In genomic region chr17:46603229-46603628, GRCm38 (mm10) we compare ENCODE assay signal across 25 mouse cellular contexts. TPM values are rescaled to one million over a fixed set of nuclear protein-coding genes. Genes with fewer than 3 reads are reported as not detected.
A peak's percentile ranks its signal among the peaks of the same experiment; 100 is the strongest.
DNase-seq lines count a peak whose midpoint lies in the region; ATAC-seq and TF ChIP-seq lines count a peak whose summit lies in the region.
"Had no signal": no experiment of that assay in that cellular context is flagged by ENCODE, and none has a peak within 500 bp of the region (broad histone marks: within the 10 kb centered on the region; RNA-seq: fewer than 3 reads in every experiment).

No protein-coding gene starts in this region.

- peak; percentile 20; the same call in 1 of the 2 replicates for TF ChIP-seq CTCF in lung, embryonic 14.5 days (IDR thresholded peaks at IDR 0.05; ENCODE audit: low read depth)
- no peak for TF ChIP-seq CTCF in lung, adult 2 months (IDR thresholded peaks at IDR 0.05; ENCODE audit: insufficient read depth, low read length)
- TF ChIP-seq CTCF in ES-Bruce4 (IDR thresholded peaks at IDR 0.05; ENCODE audit: low read depth, low read length) = peak; percentile 56

- H3K9me3 ChIP-seq in hindbrain, embryonic 14.5 days (ENCODE audit: control insufficient read depth, low read length) = no peaks in the 10 kb centered on the region
- no peaks in the 10 kb centered on the region for H3K9me3 ChIP-seq in hindbrain, embryonic 11.5 days (ENCODE audit: control insufficient read depth, low read length)
- H3K9me3 ChIP-seq in lung, embryonic 14.5 days (ENCODE audit: low read depth, low read length) = no peaks in the 10 kb centered on the region
- no peaks in the 10 kb centered on the region for H3K9me3 ChIP-seq in ES-Bruce4 (replicated peaks; ENCODE audit: control insufficient read depth, insufficient read depth, low read length, poor library complexity, severe bottlenecking)
- H3K9me3 ChIP-seq in limb, embryonic 15.5 days = no peaks in the 10 kb centered on the region
- H3K9me3 ChIP-seq: forebrain, embryonic 10.5 days; hindbrain, embryonic 15.5 days; neural tube, embryonic 12.5 days had no signal

- no peak overlapping the region for H3K4me3 ChIP-seq in hindbrain, embryonic 14.5 days (replicated peaks; ENCODE audit: low read length)
- no peak overlapping the region for H3K4me3 ChIP-seq in hindbrain, embryonic 11.5 days (ENCODE audit: low read depth, low read length)
- H3K4me3 ChIP-seq in lung, embryonic 14.5 days (ENCODE audit: low read depth, low read length) = no peak overlapping the region
- H3K4me3 ChIP-seq in lung, adult 2 months (replicated peaks; ENCODE audit: extremely low read depth, low read depth, low read length) = no peak overlapping the region
- no peak overlapping the region for H3K4me3 ChIP-seq in ES-Bruce4 (ENCODE audit: low read depth, low read length)
- H3K4me3 ChIP-seq in limb, embryonic 15.5 days = no peak overlapping the region
- H3K4me3 ChIP-seq: forebrain, embryonic 10.5 days; hindbrain, embryonic 15.5 days; left cerebral cortex, adult 2 months; neural tube, embryonic 12.5 days had no signal

- no peak for TF ChIP-seq EP300 in ES-Bruce4 (IDR thresholded peaks at IDR 0.05; ENCODE audit: insufficient read depth, low read depth, low read length)

- no peak overlapping the region for H3K4me2 ChIP-seq in hindbrain, embryonic 14.5 days (replicated peaks)
- no peak overlapping the region for H3K4me2 ChIP-seq in hindbrain, embryonic 11.5 days (replicated peaks; ENCODE audit: low read depth, low read length)
- no peak overlapping the region for H3K4me2 ChIP-seq in lung, embryonic 14.5 days
- H3K4me2 ChIP-seq in limb, embryonic 15.5 days = no peak overlapping the region
- H3K4me2 ChIP-seq: hindbrain, embryonic 15.5 days; neural tube, embryonic 12.5 days had no signal

- ATAC-seq in hindbrain, embryonic 14.5 days (ENCODE audit: low FRiP score) = no peak
- no peak for ATAC-seq in hindbrain, embryonic 11.5 days (ENCODE audit: low FRiP score)
- no peak for ATAC-seq in lung, embryonic 14.5 days (ENCODE audit: insufficient read depth)
- no peak for ATAC-seq in limb, embryonic 15.5 days (ENCODE audit: insufficient number of reproducible peaks, low FRiP score, low TSS enrichment, low read depth)
- no peak for ATAC-seq in granulocyte monocyte progenitor cell, adult 5-6 weeks (replicated peaks; ENCODE audit: poor library complexity, severe bottlenecking)
- ATAC-seq: forebrain, postnatal 0 days had no signal

- WGBS in hindbrain, embryonic 14.5 days = 97% methylated on average over 4 of the region's 4 CpGs
- 97% methylated on average over 4 of the region's 4 CpGs for WGBS in hindbrain, embryonic 11.5 days
- WGBS in lung, embryonic 14.5 days = 96% methylated on average over 4 of the region's 4 CpGs
- 96% methylated on average over 4 of the region's 4 CpGs for WGBS in lung, adult 2 months
- 91% methylated on average over 4 of the region's 4 CpGs for WGBS in limb, embryonic 15.5 days

- DNase-seq in hindbrain, embryonic 14.5 days (ENCODE audit: low spot score) = no peak
- no peak for DNase-seq in hindbrain, embryonic 11.5 days (ENCODE audit: low spot score)
- DNase-seq in lung, embryonic 14.5 days = no peak
- DNase-seq in lung, adult 2 months = no peak
- no peak for DNase-seq in retina, postnatal 1 day
- DNase-seq: adrenal gland, postnatal 10 days; cerebellum, adult 18-20 months; cerebellum, postnatal 14 days; forebrain, postnatal 0 days; gastrocnemius, postnatal 14 days; heart, adult 18-20 months; kidney, adult 9 months; kidney, postnatal 4 days; lung, postnatal 14 days; midbrain, embryonic 14.5 days; right cerebral cortex, adult 18-20 months; thymus, adult 2 months; thymus, postnatal 4 days had no signal

- no peaks in the 10 kb centered on the region for H3K27me3 ChIP-seq in hindbrain, embryonic 14.5 days (ENCODE audit: control insufficient read depth, insufficient read depth, low read length)
- no peaks in the 10 kb centered on the region for H3K27me3 ChIP-seq in hindbrain, embryonic 11.5 days (ENCODE audit: control insufficient read depth, insufficient read depth, low read length)
- no peaks in the 10 kb centered on the region for H3K27me3 ChIP-seq in lung, embryonic 14.5 days (ENCODE audit: insufficient read depth, low read length)
- H3K27me3 ChIP-seq in ES-Bruce4 (ENCODE audit: control insufficient read depth, insufficient read depth, low read length, poor library complexity, severe bottlenecking) = no peaks in the 10 kb centered on the region
- H3K27me3 ChIP-seq in limb, embryonic 15.5 days = no peaks in the 10 kb centered on the region
- H3K27me3 ChIP-seq: hindbrain, embryonic 15.5 days; neural tube, embryonic 12.5 days had no signal

- no peak overlapping the region for H3K9ac ChIP-seq in hindbrain, embryonic 14.5 days
- H3K9ac ChIP-seq in hindbrain, embryonic 11.5 days (ENCODE audit: low read depth, low read length) = no peak overlapping the region
- no peak overlapping the region for H3K9ac ChIP-seq in lung, embryonic 14.5 days
- H3K9ac ChIP-seq in ES-Bruce4 (ENCODE audit: low read depth, poor library complexity, severe bottlenecking) = no peak overlapping the region
- no peak overlapping the region for H3K9ac ChIP-seq in limb, embryonic 15.5 days
- H3K9ac ChIP-seq: forebrain, postnatal 0 days; hindbrain, embryonic 15.5 days; neural tube, embryonic 12.5 days had no signal

- no peak for TF ChIP-seq POLR2A in lung, adult 2 months (IDR thresholded peaks at IDR 0.05; ENCODE audit: borderline replicate concordance, extremely low read depth, low read depth, low read length)
- TF ChIP-seq POLR2A in ES-Bruce4 (IDR thresholded peaks at IDR 0.05; ENCODE audit: insufficient read depth, low read length) = no peak

- no peaks in the 10 kb centered on the region for H3K36me3 ChIP-seq in hindbrain, embryonic 14.5 days (replicated peaks; ENCODE audit: control insufficient read depth, insufficient read depth)
- no peaks in the 10 kb centered on the region for H3K36me3 ChIP-seq in hindbrain, embryonic 11.5 days (ENCODE audit: control insufficient read depth, insufficient read depth, low read length)
- H3K36me3 ChIP-seq in lung, embryonic 14.5 days (ENCODE audit: insufficient read depth) = no peaks in the 10 kb centered on the region
- no peaks in the 10 kb centered on the region for H3K36me3 ChIP-seq in ES-Bruce4 (ENCODE audit: control insufficient read depth, insufficient read depth, low read length, poor library complexity, severe bottlenecking)
- 0 out of 2 replicates have a peak, but pooled peaks cover 3% of the 10 kb centered on the region for H3K36me3 ChIP-seq in limb, embryonic 15.5 days
- H3K36me3 ChIP-seq: hindbrain, embryonic 15.5 days; neural tube, embryonic 12.5 days had no signal

- H3K27ac ChIP-seq in hindbrain, embryonic 14.5 days = 0 out of 2 replicates have a peak overlapping the region, but pooled peaks have one; percentile 5
- no peak overlapping the region for H3K27ac ChIP-seq in hindbrain, embryonic 11.5 days (ENCODE audit: low read depth, low read length)
- no peak overlapping the region for H3K27ac ChIP-seq in lung, embryonic 14.5 days (ENCODE audit: low read depth)
- H3K27ac ChIP-seq in ES-Bruce4 (ENCODE audit: insufficient read depth, low read length) = no peak overlapping the region
- peak overlapping the region; percentile 4 for H3K27ac ChIP-seq in limb, embryonic 15.5 days
- H3K27ac ChIP-seq: hindbrain, embryonic 15.5 days; left cerebral cortex, adult 2 months; neural tube, embryonic 12.5 days had no signal

- 0 out of 2 replicates have a peak, but pooled peaks cover 7% of the 10 kb centered on the region for H3K4me1 ChIP-seq in hindbrain, embryonic 14.5 days (replicated peaks; ENCODE audit: control insufficient read depth, insufficient read depth, low read length)
- peaks cover 8% of the 10 kb centered on the region for H3K4me1 ChIP-seq in hindbrain, embryonic 11.5 days (replicated peaks; ENCODE audit: control insufficient read depth, insufficient read depth, low read length)
- H3K4me1 ChIP-seq in lung, embryonic 14.5 days (ENCODE audit: insufficient read depth) = peaks cover 8% of the 10 kb centered on the region; the same call in 1 of the 2 replicates
- H3K4me1 ChIP-seq in lung, adult 2 months (ENCODE audit: control insufficient read depth, insufficient read depth, low read length) = peaks cover 2% of the 10 kb centered on the region
- peaks cover 5% of the 10 kb centered on the region for H3K4me1 ChIP-seq in ES-Bruce4 (ENCODE audit: control insufficient read depth, insufficient read depth, low read length)
- peaks cover 26% of the 10 kb centered on the region for H3K4me1 ChIP-seq in limb, embryonic 15.5 days

RNA-seq across cellular contexts. Expression of gene Ptk7, which starts 26.1 kb away (rescaled TPM):
- 19.2 and 20.6 TPM in 2 replicates for polyA plus RNA-seq in hindbrain, embryonic 14.5 days (2014; fragmentation: Nextera tagmentation; extraction: Ambion mirVana)
- 16.0 and 21.5 TPM in 2 replicates for polyA plus RNA-seq in hindbrain, embryonic 11.5 days (2014; fragmentation: Nextera tagmentation; extraction: Ambion mirVana)
- polyA plus RNA-seq in lung, embryonic 14.5 days (2014; fragmentation: Nextera tagmentation; extraction: Ambion mirVana) = 79.5 and 99.3 TPM in 2 replicates
- polyA plus RNA-seq in lung, adult 2 months (2012; rRNA removed) = 52.6 and 57.3 TPM in 2 replicates
- polyA plus RNA-seq in ES-Bruce4 (2011; ENCODE audit: insufficient read depth, insufficient read length, low read depth, missing spikeins) = 110 and 113 TPM in 2 replicates
- polyA plus RNA-seq in limb, embryonic 15.5 days (2015; fragmentation: Nextera tagmentation; extraction: Ambion mirVana) = 122 and 123 TPM in 2 replicates
- total RNA-seq in granulocyte monocyte progenitor cell, adult 5-6 weeks (2014; fragmentation: Nextera tagmentation) = 3.6 and 4.3 TPM in 2 replicates
- total RNA-seq in granulocyte monocyte progenitor cell, adult 5-6 weeks (2017) = 3.7 and 3.8 TPM in 2 replicates

RNA-seq across cellular contexts. Expression of gene Klc4, which starts 42.6 kb away (rescaled TPM):
- 26.2 and 30.5 TPM in 2 replicates for polyA plus RNA-seq in hindbrain, embryonic 14.5 days (2014; fragmentation: Nextera tagmentation; extraction: Ambion mirVana)
- 22.7 and 29.8 TPM in 2 replicates for polyA plus RNA-seq in hindbrain, embryonic 11.5 days (2014; fragmentation: Nextera tagmentation; extraction: Ambion mirVana)
- polyA plus RNA-seq in lung, embryonic 14.5 days (2014; fragmentation: Nextera tagmentation; extraction: Ambion mirVana) = 20.2 and 21.4 TPM in 2 replicates
- 22.6 and 24.1 TPM in 2 replicates for polyA plus RNA-seq in lung, adult 2 months (2012; rRNA removed)
- polyA plus RNA-seq in ES-Bruce4 (2011; ENCODE audit: insufficient read depth, insufficient read length, low read depth, missing spikeins) = 10.1 TPM in 2 replicates
- 20.5 and 22.3 TPM in 2 replicates for polyA plus RNA-seq in limb, embryonic 15.5 days (2015; fragmentation: Nextera tagmentation; extraction: Ambion mirVana)
- total RNA-seq in granulocyte monocyte progenitor cell, adult 5-6 weeks (2014; fragmentation: Nextera tagmentation) = 5.6 and 8.5 TPM in 2 replicates
- total RNA-seq in granulocyte monocyte progenitor cell, adult 5-6 weeks (2017) = 7.9 and 11.5 TPM in 2 replicates

RNA-seq across cellular contexts. Expression of gene Mrpl2, which starts 42.8 kb away (rescaled TPM):
- 66.5 and 71.2 TPM in 2 replicates for polyA plus RNA-seq in hindbrain, embryonic 14.5 days (2014; fragmentation: Nextera tagmentation; extraction: Ambion mirVana)
- 94.8 and 95.2 TPM in 2 replicates for polyA plus RNA-seq in hindbrain, embryonic 11.5 days (2014; fragmentation: Nextera tagmentation; extraction: Ambion mirVana)
- polyA plus RNA-seq in lung, embryonic 14.5 days (2014; fragmentation: Nextera tagmentation; extraction: Ambion mirVana) = 113 and 114 TPM in 2 replicates
- 52.1 and 61.5 TPM in 2 replicates for polyA plus RNA-seq in lung, adult 2 months (2012; rRNA removed)
- 65.8 and 70.9 TPM in 2 replicates for polyA plus RNA-seq in ES-Bruce4 (2011; ENCODE audit: insufficient read depth, insufficient read length, low read depth, missing spikeins)
- polyA plus RNA-seq in limb, embryonic 15.5 days (2015; fragmentation: Nextera tagmentation; extraction: Ambion mirVana) = 88.4 and 91.3 TPM in 2 replicates
- total RNA-seq in granulocyte monocyte progenitor cell, adult 5-6 weeks (2014; fragmentation: Nextera tagmentation) = 106 and 113 TPM in 2 replicates
- total RNA-seq in granulocyte monocyte progenitor cell, adult 5-6 weeks (2017) = 103 and 133 TPM in 2 replicates

RNA-seq across cellular contexts. Expression of gene Cul7, which starts 46.9 kb away (rescaled TPM):
- polyA plus RNA-seq in hindbrain, embryonic 14.5 days (2014; fragmentation: Nextera tagmentation; extraction: Ambion mirVana) = 29.7 and 30.2 TPM in 2 replicates
- 25.9 and 30.5 TPM in 2 replicates for polyA plus RNA-seq in hindbrain, embryonic 11.5 days (2014; fragmentation: Nextera tagmentation; extraction: Ambion mirVana)
- polyA plus RNA-seq in lung, embryonic 14.5 days (2014; fragmentation: Nextera tagmentation; extraction: Ambion mirVana) = 36.6 TPM in 2 replicates
- 40.1 and 45.7 TPM in 2 replicates for polyA plus RNA-seq in lung, adult 2 months (2012; rRNA removed)
- polyA plus RNA-seq in ES-Bruce4 (2011; ENCODE audit: insufficient read depth, insufficient read length, low read depth, missing spikeins) = 67.1 and 74.8 TPM in 2 replicates
- 53.4 and 63.3 TPM in 2 replicates for polyA plus RNA-seq in limb, embryonic 15.5 days (2015; fragmentation: Nextera tagmentation; extraction: Ambion mirVana)
- total RNA-seq in granulocyte monocyte progenitor cell, adult 5-6 weeks (2014; fragmentation: Nextera tagmentation) = 16.8 and 21.6 TPM in 2 replicates
- 10.0 and 13.2 TPM in 2 replicates for total RNA-seq in granulocyte monocyte progenitor cell, adult 5-6 weeks (2017)

RNA-seq across cellular contexts. Expression of gene Srf, which starts 47.3 kb away (rescaled TPM):
- 5.2 and 6.5 TPM in 2 replicates for polyA plus RNA-seq in hindbrain, embryonic 14.5 days (2014; fragmentation: Nextera tagmentation; extraction: Ambion mirVana)
- 5.1 and 8.2 TPM in 2 replicates for polyA plus RNA-seq in hindbrain, embryonic 11.5 days (2014; fragmentation: Nextera tagmentation; extraction: Ambion mirVana)
- polyA plus RNA-seq in lung, embryonic 14.5 days (2014; fragmentation: Nextera tagmentation; extraction: Ambion mirVana) = 11.4 and 15.1 TPM in 2 replicates
- polyA plus RNA-seq in lung, adult 2 months (2012; rRNA removed) = 162 and 190 TPM in 2 replicates
- 40.5 and 42.0 TPM in 2 replicates for polyA plus RNA-seq in ES-Bruce4 (2011; ENCODE audit: insufficient read depth, insufficient read length, low read depth, missing spikeins)
- 6.4 and 7.1 TPM in 2 replicates for polyA plus RNA-seq in limb, embryonic 15.5 days (2015; fragmentation: Nextera tagmentation; extraction: Ambion mirVana)
- total RNA-seq in granulocyte monocyte progenitor cell, adult 5-6 weeks (2014; fragmentation: Nextera tagmentation) = 27.4 and 42.7 TPM in 2 replicates
- total RNA-seq in granulocyte monocyte progenitor cell, adult 5-6 weeks (2017) = 29.6 and 47.7 TPM in 2 replicates

Comparison
In these comparisons a context has a peak if more than half of its experiments do, and no peak if none do; other contexts are left out.
1. H3K27ac ChIP-seq: peak in hindbrain, embryonic 14.5 days (single experiment) and limb, embryonic 15.5 days (single experiment); none in hindbrain, embryonic 11.5 days (single experiment), lung, embryonic 14.5 days (single experiment) and ES-Bruce4 (single experiment).